Mouse (Mus musculus) liver, adult 2 months (tissue): Measurements from ENCODE around the gene Smyd1.

ENCODE experiments used
- CTCF ChIP-seq: fragments of 200-500 bp; IDR thresholded peaks from 2 replicates; pipeline ENCODE4 v1.5.1; 2011; ENCODE audit warnings: low read depth, low read length, control low read depth
- POLR2A ChIP-seq: fragments of 200-500 bp; IDR thresholded peaks from 2 replicates; pipeline ENCODE4 v1.6.1; 2011; ENCODE audit warnings: low read length, control low read depth; ENCODE audit not compliant: insufficient read depth; ENCODE audit errors: extremely low read depth

DNA sequence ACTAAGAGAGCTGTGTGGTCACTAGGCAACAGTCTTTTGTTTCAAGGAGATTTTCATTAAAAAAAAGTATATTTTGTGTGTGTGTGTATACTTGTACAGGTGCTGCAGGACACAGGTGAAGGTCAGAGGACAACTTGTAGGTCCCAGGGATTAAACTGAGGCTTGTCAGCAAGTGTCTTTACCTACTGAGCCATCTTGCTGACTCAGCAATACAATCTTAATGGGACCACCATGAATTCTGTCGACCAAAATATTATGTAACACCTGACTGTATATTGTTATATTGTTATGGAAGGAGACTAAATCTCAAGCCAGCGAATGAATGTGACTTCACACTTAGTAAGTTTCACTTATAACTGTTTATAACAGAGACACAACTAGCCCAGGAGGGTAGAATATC lies 24.0 kb downstream of the Smyd1 start:
- TF ChIP-seq CTCF (no peak), POLR2A (no peak)
